Mouse (Mus musculus): ENCODE measurements around the gene Cyp4b1. TPM values are rescaled to one million over a fixed set of nuclear protein-coding genes. Genes with fewer than 3 reads are reported as not detected.
"Not testable (repeated sequence)": the region's sequence is repeated elsewhere in the genome, so short reads cannot be mapped to it uniquely, and the experiment has no call there.

Cyp4b1 gene
- polyA plus RNA-seq (2014; fragmentation: Nextera tagmentation; extraction: Ambion mirVana): 0.99 and 1.9 TPM in 2 replicates

GRCm38 (mm10) chr4:115647580-115647979 lies at the start of gene Cyp4b1:
Cyp4b1 (minus strand) TSS chr4:115647723.
- DNase-seq (ENCODE audit: low spot score) (no peak), ATAC-seq (ENCODE audit: low FRiP score) (no peak)
- no peak within 1 kb of the TSS for H3K4me3 ChIP-seq (replicated peaks; ENCODE audit: low read length)
- no peaks in the 10 kb centered on the region for H3K4me1 ChIP-seq (replicated peaks; ENCODE audit: control insufficient read depth, insufficient read depth, low read length)
- 89% methylated on average over 9 of the region's 9 CpGs for WGBS
- H3K27ac ChIP-seq: no peak within 1 kb of the TSS
- no peaks in the 10 kb centered on the region for H3K36me3 ChIP-seq (replicated peaks; ENCODE audit: control insufficient read depth, insufficient read depth)
- no peak within 1 kb of the TSS for H3K4me2 ChIP-seq (replicated peaks)
- no peak within 1 kb of the TSS for H3K9ac ChIP-seq
- H3K9me3 ChIP-seq (ENCODE audit: control insufficient read depth, low read length): no peaks in the 10 kb centered on the region
- H3K27me3 ChIP-seq (ENCODE audit: control insufficient read depth, insufficient read depth, low read length): no peaks in the 10 kb centered on the region

GRCm38 (mm10) chr4:115686299-115686698 lies 38.8 kb upstream of the Cyp4b1 start:
- H3K27ac ChIP-seq: no peak overlapping the region
- no peaks in the 10 kb centered on the region for H3K4me1 ChIP-seq (replicated peaks; ENCODE audit: control insufficient read depth, insufficient read depth, low read length)
- ATAC-seq (ENCODE audit: low FRiP score) (no peak), DNase-seq (ENCODE audit: low spot score) (no peak)
- H3K4me3 ChIP-seq (replicated peaks; ENCODE audit: low read length): no peak overlapping the region
- H3K9ac ChIP-seq: no peak overlapping the region
- H3K4me2 ChIP-seq (replicated peaks): no peak overlapping the region
- WGBS: 49% methylated on average over 4 of the region's 4 CpGs
- H3K36me3 ChIP-seq (replicated peaks; ENCODE audit: control insufficient read depth, insufficient read depth): no peaks in the 10 kb centered on the region
- H3K9me3 ChIP-seq (ENCODE audit: control insufficient read depth, low read length): no peaks in the 10 kb centered on the region
- no peaks in the 10 kb centered on the region for H3K27me3 ChIP-seq (ENCODE audit: control insufficient read depth, insufficient read depth, low read length)

GRCm38 (mm10) chr4:115659190-115659589 lies 11.7 kb upstream of the Cyp4b1 start:
- no peaks in the 10 kb centered on the region for H3K36me3 ChIP-seq (replicated peaks; ENCODE audit: control insufficient read depth, insufficient read depth)
- no peak overlapping the region for H3K4me3 ChIP-seq (replicated peaks; ENCODE audit: low read length)
- H3K4me1 ChIP-seq (replicated peaks; ENCODE audit: control insufficient read depth, insufficient read depth, low read length): 0 out of 2 replicates have a peak, but pooled peaks cover 5% of the 10 kb centered on the region
- no peaks in the 10 kb centered on the region for H3K9me3 ChIP-seq (ENCODE audit: control insufficient read depth, low read length)
- no peak overlapping the region for H3K9ac ChIP-seq
- ATAC-seq (ENCODE audit: low FRiP score) (no peak), DNase-seq (ENCODE audit: low spot score) (no peak)
- no peak overlapping the region for H3K27ac ChIP-seq
- H3K4me2 ChIP-seq (replicated peaks): no peak overlapping the region
- H3K27me3 ChIP-seq (ENCODE audit: control insufficient read depth, insufficient read depth, low read length): no peaks in the 10 kb centered on the region

- no peak for ATAC-seq (ENCODE audit: low FRiP score)
- Histone ChIP-seq H3K9me3 (ENCODE audit: control insufficient read depth, low read length) (no peaks in the 10 kb centered on the region), H3K4me3 (replicated peaks; ENCODE audit: low read length) (peak overlapping the region; percentile 48), H3K9ac (peak overlapping the region; percentile 81; the same call in 1 of the 2 replicates), H3K4me2 (replicated peaks) (peak overlapping the region; percentile 95), H3K36me3 (replicated peaks; ENCODE audit: control insufficient read depth, insufficient read depth) (no peaks in the 10 kb centered on the region), H3K27me3 (ENCODE audit: control insufficient read depth, insufficient read depth, low read length) (no peaks in the 10 kb centered on the region), H3K4me1 (replicated peaks; ENCODE audit: control insufficient read depth, insufficient read depth, low read length) (0 out of 2 replicates have a peak, but pooled peaks cover 5% of the 10 kb centered on the region), H3K27ac (no peak overlapping the region)
- no peak for DNase-seq (ENCODE audit: low spot score)
These were observed 10.3 kb upstream of the Cyp4b1 start for GRCm38 (mm10) chr4:115657867-115658249.

GRCm38 (mm10) chr4:115657104-115657866 lies 9.8 kb upstream of the Cyp4b1 start:
- DNase-seq (ENCODE audit: low spot score) (peak; percentile 25), ATAC-seq (ENCODE audit: low FRiP score) (peak; percentile 87)
- H3K9ac ChIP-seq: peak overlapping the region; percentile 81
- H3K4me3 ChIP-seq (replicated peaks; ENCODE audit: low read length): peak overlapping the region; percentile 48
- H3K36me3 ChIP-seq (replicated peaks; ENCODE audit: control insufficient read depth, insufficient read depth): no peaks in the 10 kb centered on the region
- 0 out of 2 replicates have a peak, but pooled peaks cover 5% of the 10 kb centered on the region for H3K4me1 ChIP-seq (replicated peaks; ENCODE audit: control insufficient read depth, insufficient read depth, low read length)
- H3K4me2 ChIP-seq (replicated peaks): peak overlapping the region; percentile 95
- peak overlapping the region; percentile 32; the same call in 1 of the 2 replicates for H3K27ac ChIP-seq
- no peaks in the 10 kb centered on the region for H3K27me3 ChIP-seq (ENCODE audit: control insufficient read depth, insufficient read depth, low read length)
- 4% methylated on average over 33 of the region's 34 CpGs for WGBS
- no peaks in the 10 kb centered on the region for H3K9me3 ChIP-seq (ENCODE audit: control insufficient read depth, low read length)

GRCm38 (mm10) chr4:115656535-115656922 lies 9.0 kb upstream of the Cyp4b1 start:
- not testable (repeated sequence) for H3K27me3 ChIP-seq (ENCODE audit: control insufficient read depth, insufficient read depth, low read length); H3K36me3 ChIP-seq (replicated peaks; ENCODE audit: control insufficient read depth, insufficient read depth); H3K9ac ChIP-seq; H3K4me3 ChIP-seq (replicated peaks; ENCODE audit: low read length); H3K4me1 ChIP-seq (replicated peaks; ENCODE audit: control insufficient read depth, insufficient read depth, low read length); H3K27ac ChIP-seq; ATAC-seq (ENCODE audit: low FRiP score); H3K9me3 ChIP-seq (ENCODE audit: control insufficient read depth, low read length); DNase-seq (ENCODE audit: low spot score)
- H3K4me2 ChIP-seq (replicated peaks): peak overlapping the region; percentile 95
- 82% methylated on average over 1 of the region's 1 CpGs for WGBS

GRCm38 (mm10) chr4:115655841-115656534 lies 8.5 kb upstream of the Cyp4b1 start:
- H3K36me3 ChIP-seq (replicated peaks; ENCODE audit: control insufficient read depth, insufficient read depth); ATAC-seq (ENCODE audit: low FRiP score); H3K4me2 ChIP-seq (replicated peaks); H3K4me3 ChIP-seq (replicated peaks; ENCODE audit: low read length); H3K4me1 ChIP-seq (replicated peaks; ENCODE audit: control insufficient read depth, insufficient read depth, low read length); H3K27ac ChIP-seq; H3K9ac ChIP-seq; H3K9me3 ChIP-seq (ENCODE audit: control insufficient read depth, low read length); DNase-seq (ENCODE audit: low spot score); H3K27me3 ChIP-seq (ENCODE audit: control insufficient read depth, insufficient read depth, low read length): not testable (repeated sequence)
- whole genome bisulfite sequencing: 85% methylated on average over 7 of the region's 7 CpGs

- Histone ChIP-seq H3K36me3 (replicated peaks; ENCODE audit: control insufficient read depth, insufficient read depth) (no peaks in the 10 kb centered on the region), H3K4me1 (replicated peaks; ENCODE audit: control insufficient read depth, insufficient read depth, low read length) (no peaks in the 10 kb centered on the region), H3K27ac (no peak overlapping the region), H3K9ac (no peak overlapping the region), H3K27me3 (ENCODE audit: control insufficient read depth, insufficient read depth, low read length) (no peaks in the 10 kb centered on the region), H3K4me3 (replicated peaks; ENCODE audit: low read length) (no peak overlapping the region), H3K9me3 (ENCODE audit: control insufficient read depth, low read length) (no peaks in the 10 kb centered on the region), H3K4me2 (replicated peaks) (no peak overlapping the region)
- DNase-seq (ENCODE audit: low spot score) (no peak), ATAC-seq (ENCODE audit: low FRiP score) (no peak)
- WGBS: 86% methylated on average over 5 of the region's 5 CpGs
These were observed 3.3 kb upstream of the Cyp4b1 start for GRCm38 (mm10) chr4:115650866-115651265.

GRCm38 (mm10) chr4:115649344-115649743 lies 1.8 kb upstream of the Cyp4b1 start:
- H3K4me1 ChIP-seq (replicated peaks; ENCODE audit: control insufficient read depth, insufficient read depth, low read length): no peaks in the 10 kb centered on the region
- no peak overlapping the region for H3K9ac ChIP-seq
- no peak overlapping the region for H3K4me2 ChIP-seq (replicated peaks)
- no peak overlapping the region for H3K4me3 ChIP-seq (replicated peaks; ENCODE audit: low read length)
- DNase-seq (ENCODE audit: low spot score): no peak
- ATAC-seq (ENCODE audit: low FRiP score): no peak
- no peaks in the 10 kb centered on the region for H3K9me3 ChIP-seq (ENCODE audit: control insufficient read depth, low read length)
- H3K27ac ChIP-seq: no peak overlapping the region
- H3K27me3 ChIP-seq (ENCODE audit: control insufficient read depth, insufficient read depth, low read length): no peaks in the 10 kb centered on the region
- no peaks in the 10 kb centered on the region for H3K36me3 ChIP-seq (replicated peaks; ENCODE audit: control insufficient read depth, insufficient read depth)
